Mouse (Mus musculus) lung, adult 2 months (tissue): ENCODE measurements around the gene Sprr3. TPM values are rescaled to one million over a fixed set of nuclear protein-coding genes. Genes with fewer than 3 reads are reported as not detected.

ENCODE experiments used
- DNase-seq: peaks from one replicate; pipeline ENCODE4 v3.0.0; 2022
- H3K4me1 ChIP-seq: fragments of 200-500 bp; 2 replicates; pipeline ENCODE4 v1.6.1; 2011; ENCODE audit warnings: low read length; ENCODE audit not compliant: control insufficient read depth, insufficient read depth
- H3K4me3 ChIP-seq: fragments of 200-500 bp; replicated peaks from 2 replicates; pipeline ENCODE3; 2011; ENCODE audit warnings: low read depth, mild to moderate bottlenecking, control low read depth, low read length; ENCODE audit errors: extremely low read depth
- CTCF ChIP-seq: fragments of 200-500 bp; IDR thresholded peaks from 2 replicates; pipeline ENCODE4 v1.5.1; 2011; ENCODE audit warnings: mild to moderate bottlenecking, low read length, control low read depth; ENCODE audit not compliant: insufficient read depth
- POLR2A ChIP-seq: fragments of 200-500 bp; IDR thresholded peaks from 2 replicates; pipeline ENCODE4 v1.6.1; 2011; ENCODE audit warnings: low read depth, mild to moderate bottlenecking, control low read depth, low read length, borderline replicate concordance; ENCODE audit errors: extremely low read depth
- WGBS: fragments of 180-500 bp; shearing (Covaris S2); methylation state at CpG from one replicate; pipeline ENCODE4 v1.1.7; 2018; 5-methylcytosine and 5-hydroxymethylcytosine counted together
- polyA plus RNA-seq: library from polyadenylated mRNA; depleted of rRNA; stranded (reverse); fragments of >200 nt; gene quantifications from 2 replicates; pipeline ENCODE4 v1.2.3, GENCODE M21; 2012; rRNA removed

Gene Sprr3
- polyA plus RNA-seq, 1 experiment: 568 TPM

- no peaks in the 10 kb centered on the region for H3K4me1 ChIP-seq
- TF ChIP-seq CTCF: no peak
- TF ChIP-seq POLR2A: no peak
- 83% methylated on average over 3 of the region's 3 CpGs for WGBS
- H3K4me3 ChIP-seq: no peak overlapping the region
- DNase-seq: no peak
Observed at GRCm38 (mm10) chr3:92440177-92440576, 18.3 kb downstream of the Sprr3 start.

DNA sequence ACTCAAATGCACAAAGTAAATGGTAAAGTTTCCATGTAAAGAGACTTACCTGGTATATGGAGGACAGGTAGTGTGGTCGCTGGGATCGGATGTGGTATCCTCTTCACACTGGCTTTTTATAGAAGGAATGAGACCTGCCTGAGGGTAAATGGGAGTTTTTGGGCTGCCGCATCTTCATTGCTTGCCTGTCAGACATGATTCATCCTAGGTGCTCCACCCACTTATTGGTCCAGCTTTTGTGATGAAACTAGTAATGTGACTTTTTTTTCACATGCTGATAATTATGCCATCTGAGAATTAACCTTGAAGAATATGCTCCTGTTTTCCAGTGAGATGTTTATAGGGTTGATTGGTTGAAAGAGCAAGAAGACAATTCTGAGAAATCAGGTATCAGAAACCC lies 19.8 kb downstream of the Sprr3 start, which contains the start of gene Sprr1b:
Gene Sprr1b (minus strand): TSS at position 101 of the 400 bp plus-strand sequence.
- 90% methylated on average over 3 of the region's 3 CpGs for WGBS
- Histone ChIP-seq H3K4me3 (no peak within 1 kb of the TSS), H3K4me1 (no peaks in the 10 kb centered on the region)
- DNase-seq: no peak
- TF ChIP-seq POLR2A (no peak), CTCF (no peak)

DNA sequence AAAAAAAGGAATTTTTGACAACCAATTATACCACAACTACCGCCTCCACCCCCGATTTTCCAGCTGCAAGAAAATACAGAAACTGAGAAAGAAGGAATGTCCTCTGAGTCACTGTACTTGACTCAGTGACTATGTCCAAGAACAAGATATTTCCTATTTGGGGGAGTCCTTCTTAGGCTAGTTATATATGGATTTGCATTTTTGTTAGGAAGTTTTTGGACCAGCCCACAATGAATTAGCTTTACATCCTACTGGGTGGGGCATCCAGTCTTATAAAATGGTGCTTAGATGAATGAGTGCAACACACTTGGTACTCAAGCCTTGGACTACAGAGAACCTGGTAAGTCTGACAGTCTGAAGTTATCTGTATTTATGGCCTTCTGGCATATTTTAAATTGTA lies 26.2 kb downstream of the Sprr3 start, which contains the start of gene Sprr2k:
Gene Sprr2k (plus strand): TSS at position 301 of the 400 bp plus-strand sequence.
- Histone ChIP-seq H3K4me1 (no peaks in the 10 kb centered on the region), H3K4me3 (no peak within 1 kb of the TSS)
- WGBS: 89% methylated on average over 2 of the region's 2 CpGs
- no peak for TF ChIP-seq CTCF
- TF ChIP-seq POLR2A: no peak
- DNase-seq: no peak

DNA sequence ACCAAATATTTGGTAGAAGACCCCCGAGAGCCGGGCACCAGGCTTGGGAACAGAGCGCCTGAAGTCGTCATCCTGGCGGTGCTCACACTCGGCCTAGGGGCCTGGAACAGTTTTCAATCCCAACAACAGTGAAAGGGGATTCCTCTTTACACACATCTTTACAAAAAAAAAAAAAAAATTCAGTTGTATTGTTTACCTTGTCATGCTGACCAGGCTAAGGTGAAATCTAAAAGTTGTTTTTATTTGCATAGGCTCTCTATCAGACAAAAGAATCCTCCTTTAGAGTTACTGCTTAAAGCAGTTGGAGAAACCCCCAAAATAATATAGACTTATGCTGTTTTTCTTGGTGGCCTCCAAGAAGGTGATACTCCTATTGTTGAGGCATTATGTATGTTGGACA lies 29.2 kb downstream of the Sprr3 start, which contains the start of gene Gm9774:
Gene Gm9774 (minus strand): TSS at position 101 of the 400 bp plus-strand sequence.
- no peak for DNase-seq
- TF ChIP-seq CTCF (no peak), POLR2A (no peak)
- 89% methylated on average over 6 of the region's 6 CpGs for WGBS
- Histone ChIP-seq H3K4me3 (no peak within 1 kb of the TSS), H3K4me1 (no peaks in the 10 kb centered on the region)

DNA sequence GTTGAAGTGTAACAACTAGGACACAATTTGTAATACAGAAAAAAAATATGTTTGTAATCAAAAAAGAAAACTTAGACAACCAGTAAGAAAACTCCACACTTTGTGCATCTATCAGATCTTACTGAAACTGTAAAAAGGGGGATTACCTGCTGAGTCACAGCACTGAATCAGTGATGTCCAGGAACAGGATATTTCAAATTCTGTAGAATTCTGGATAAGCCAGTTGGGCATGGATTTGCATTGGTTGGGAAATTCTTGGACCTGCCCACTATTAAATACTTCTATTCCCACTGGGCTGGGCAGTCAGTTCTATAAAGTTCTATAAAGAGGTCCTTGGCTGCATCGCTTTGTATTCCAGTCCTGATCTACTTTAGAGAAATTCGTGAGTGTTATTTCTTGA lies 40.7 kb downstream of the Sprr3 start, which contains the start of gene Sprr2j-ps:
Gene Sprr2j-ps (plus strand): TSS at position 301 of the 400 bp plus-strand sequence.
- no peak for TF ChIP-seq CTCF
- no peak for TF ChIP-seq POLR2A
- H3K4me1 ChIP-seq: no peaks in the 10 kb centered on the region
- WGBS: 88% methylated on average over 2 of the region's 2 CpGs

GRCm38 (mm10) chr3:92407691-92408090 lies 50.8 kb downstream of the Sprr3 start, which contains the start of gene Sprr2i:
Gene Sprr2i (plus strand): TSS chr3:92407991.
- H3K4me1 ChIP-seq: no peaks in the 10 kb centered on the region
- DNase-seq: no peak
- WGBS: 90% methylated on average over 2 of the region's 2 CpGs
- TF ChIP-seq POLR2A (no peak), CTCF (no peak)
- no peak within 1 kb of the TSS for H3K4me3 ChIP-seq

More for the DNA sequence above, 40.7 kb downstream of the Sprr3 start, which contains the start of gene Sprr2j-ps:
- DNase-seq: no peak
- H3K4me3 ChIP-seq: no peak within 1 kb of the TSS

Other genes starting within 250 kb of the Sprr3 start
- gene Sprr2a1, start 242.9 kb downstream of the Sprr3 start, polyA plus RNA-seq: 0.40 and 0.89 TPM in 2 replicates
- gene Sprr2a2, start 242.8 kb downstream of the Sprr3 start, polyA plus RNA-seq: 131 and 507 TPM in 2 replicates
- gene Sprr2a3, start 173.3 kb downstream of the Sprr3 start, polyA plus RNA-seq: 2.4 and 3.5 TPM in 2 replicates
- gene Sprr2b, start 142.1 kb downstream of the Sprr3 start, polyA plus RNA-seq: not detected in 2 replicates
- 0.20 TPM in 1 of 2 replicates, not detected in the other for gene Sprr2d, start 119.6 kb downstream of the Sprr3 start, polyA plus RNA-seq
- not detected in 2 replicates for gene Sprr2e, start 106.6 kb downstream of the Sprr3 start, polyA plus RNA-seq
- not detected in 2 replicates for gene Sprr2f, start 93.5 kb downstream of the Sprr3 start, polyA plus RNA-seq
- 0.46 TPM in 1 of 2 replicates, not detected in the other for gene Sprr2h, start 73.0 kb downstream of the Sprr3 start, polyA plus RNA-seq
- 1.1 TPM in 1 of 2 replicates, not detected in the other for gene Sprr2i, start 50.7 kb downstream of the Sprr3 start, polyA plus RNA-seq
- 6.1 TPM in 1 of 2 replicates, not detected in the other for gene Sprr2j-ps, start 40.6 kb downstream of the Sprr3 start, polyA plus RNA-seq
- 5.0 and 6.3 TPM in 2 replicates for gene Gm9774, start 29.3 kb downstream of the Sprr3 start, polyA plus RNA-seq
- gene Sprr2k, start 26.1 kb downstream of the Sprr3 start, polyA plus RNA-seq: 1.1 TPM in 1 of 2 replicates, not detected in the other
- 48.2 TPM in 1 of 2 replicates, not detected in the other for gene Sprr1b, start 19.9 kb downstream of the Sprr3 start, polyA plus RNA-seq
- 5.1 and 220 TPM in 2 replicates for gene Sprr1a, start 27.2 kb upstream of the Sprr3 start, polyA plus RNA-seq
- not detected in 2 replicates for gene Sprr4, start 41.8 kb upstream of the Sprr3 start, polyA plus RNA-seq
- gene 2310046K23Rik, start 75.8 kb upstream of the Sprr3 start, polyA plus RNA-seq: 2.3 TPM in 1 of 2 replicates, not detected in the other
- 0.16 and 0.24 TPM in 2 replicates for gene Ivl, start 115.0 kb upstream of the Sprr3 start, polyA plus RNA-seq
- gene Smcp, start 130.3 kb upstream of the Sprr3 start, polyA plus RNA-seq: 0.92 TPM in 1 of 2 replicates, not detected in the other
- gene 2210017I01Rik, start 148.8 kb upstream of the Sprr3 start, polyA plus RNA-seq: 1.3 TPM in 1 of 2 replicates, not detected in the other
- gene Lce6a, start 162.9 kb upstream of the Sprr3 start, polyA plus RNA-seq: not detected in 2 replicates
- 47.3 TPM in 1 of 2 replicates, not detected in the other for gene Lce1a1, start 189.6 kb upstream of the Sprr3 start, polyA plus RNA-seq
- gene Lce1b, start 198.2 kb upstream of the Sprr3 start, polyA plus RNA-seq: 67.0 TPM in 1 of 2 replicates, not detected in the other
- gene Lce1a2, start 211.6 kb upstream of the Sprr3 start, polyA plus RNA-seq: 74.9 TPM in 1 of 2 replicates, not detected in the other
- 0.18 and 55.3 TPM in 2 replicates for gene Lce1c, start 220.5 kb upstream of the Sprr3 start, polyA plus RNA-seq
- gene Lce1d, start 228.5 kb upstream of the Sprr3 start, polyA plus RNA-seq: 77.1 TPM in 1 of 2 replicates, not detected in the other